Mouse (Mus musculus): Measurements from ENCODE around the gene Cdkn1a. TPM values are rescaled to one million over a fixed set of nuclear protein-coding genes. Genes with fewer than 3 reads are reported as not detected.

Cdkn1a gene
- polyA plus RNA-seq, 1 experiment from 2014 or later: 79.5 TPM

DNA sequence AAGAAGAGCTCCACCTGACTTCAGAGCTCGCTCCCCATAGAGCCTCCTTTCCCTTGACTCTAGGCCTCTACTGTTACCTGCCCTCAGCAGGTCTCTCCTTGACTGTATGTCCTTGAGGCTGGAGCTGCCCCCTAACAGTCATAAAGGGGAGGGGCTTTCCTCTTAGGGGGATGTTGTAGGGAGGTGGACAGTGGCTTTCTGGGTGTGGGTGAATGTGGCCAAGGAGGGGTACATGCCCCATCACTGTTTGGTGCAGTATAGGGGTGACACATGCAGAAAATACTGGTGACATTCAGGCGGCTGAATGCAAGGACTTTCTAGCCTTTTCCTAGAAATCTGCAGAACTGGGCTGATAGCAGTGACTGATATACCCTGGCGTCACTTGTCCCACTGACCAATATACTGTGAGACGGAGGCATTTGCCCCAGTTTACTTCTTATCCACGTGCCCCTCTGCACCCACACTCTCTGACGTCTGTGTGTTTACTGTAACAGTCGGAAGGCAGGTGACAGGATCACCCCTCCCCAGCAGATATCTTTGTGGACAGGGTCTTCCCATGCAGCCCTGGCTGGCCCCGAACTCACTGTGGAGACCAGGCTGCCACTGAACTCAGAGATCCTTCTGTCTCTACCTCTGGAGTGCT, 26.4 kb downstream of the Cdkn1a start:
- H3K27me3 ChIP-seq (ENCODE audit: control insufficient read depth, insufficient read depth, low read length): no peaks in the 10 kb centered on the region
- H3K9me3 ChIP-seq (ENCODE audit: control insufficient read depth, low read length): no peaks in the 10 kb centered on the region
- H3K4me2 ChIP-seq (replicated peaks): no peak overlapping the region
- no peak overlapping the region for H3K4me3 ChIP-seq (replicated peaks; ENCODE audit: low read length)
- DNase-seq (ENCODE audit: low spot score): no peak
- WGBS: 87% methylated on average over 8 of the region's 8 CpGs
- ATAC-seq (ENCODE audit: low FRiP score): no peak
- H3K9ac ChIP-seq: no peak overlapping the region
- H3K4me1 ChIP-seq (replicated peaks; ENCODE audit: control insufficient read depth, insufficient read depth, low read length): no peaks in the 10 kb centered on the region
- H3K36me3 ChIP-seq (replicated peaks; ENCODE audit: control insufficient read depth, insufficient read depth): no peaks in the 10 kb centered on the region
- H3K27ac ChIP-seq: no peak overlapping the region

DNA sequence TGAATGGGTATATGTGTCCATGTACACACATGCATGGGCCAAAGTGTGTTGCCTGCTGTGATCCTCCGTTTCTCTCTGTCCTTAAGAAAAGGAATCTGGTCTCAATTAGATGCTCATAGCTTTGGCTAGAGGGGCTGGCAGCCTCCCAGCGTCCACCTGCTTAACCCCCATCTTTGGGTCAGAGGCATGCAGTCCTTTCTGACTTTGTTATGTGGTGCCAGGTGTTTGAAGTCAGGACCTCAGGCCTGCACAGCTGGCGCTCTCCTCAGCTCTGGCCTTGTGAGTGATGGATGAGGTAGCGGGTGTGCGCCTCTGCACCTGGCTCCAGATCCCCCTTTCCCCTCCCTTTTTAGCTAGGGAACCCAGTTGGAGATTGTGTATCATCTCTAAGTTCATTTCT, 27.3 kb downstream of the Cdkn1a start:
- Histone ChIP-seq H3K4me3 (replicated peaks; ENCODE audit: low read length) (no peak overlapping the region), H3K36me3 (replicated peaks; ENCODE audit: control insufficient read depth, insufficient read depth) (no peaks in the 10 kb centered on the region), H3K27me3 (ENCODE audit: control insufficient read depth, insufficient read depth, low read length) (no peaks in the 10 kb centered on the region), H3K9me3 (ENCODE audit: control insufficient read depth, low read length) (no peaks in the 10 kb centered on the region), H3K4me2 (replicated peaks) (no peak overlapping the region), H3K27ac (no peak overlapping the region), H3K9ac (no peak overlapping the region), H3K4me1 (replicated peaks; ENCODE audit: control insufficient read depth, insufficient read depth, low read length) (no peaks in the 10 kb centered on the region)
- DNase-seq (ENCODE audit: low spot score) (no peak), ATAC-seq (ENCODE audit: low FRiP score) (no peak)
- WGBS: 59% methylated on average over 5 of the region's 5 CpGs

DNA sequence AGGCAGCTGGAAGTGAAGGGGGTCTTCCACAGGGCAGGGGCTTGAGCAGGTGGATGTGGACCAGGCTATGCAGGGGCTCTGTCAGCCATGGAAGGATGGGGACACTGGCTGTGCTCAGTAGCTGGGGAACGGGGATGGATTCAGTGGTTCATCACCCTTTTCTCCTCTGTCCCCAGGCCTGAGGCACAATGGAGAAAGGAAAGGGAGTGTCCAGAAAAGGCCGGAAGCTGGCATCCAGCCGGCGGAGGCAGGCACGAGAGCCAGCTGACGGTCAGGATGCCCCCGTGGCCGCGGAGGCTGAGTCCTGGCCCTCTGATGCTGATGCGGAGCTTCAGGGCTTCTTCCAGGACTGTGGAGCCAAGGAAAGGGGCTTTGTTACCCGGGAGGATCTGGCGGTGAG, 29.9 kb downstream of the Cdkn1a start:
- peak overlapping the region; percentile 20; the same call in 1 of the 2 replicates for H3K9ac ChIP-seq
- no peaks in the 10 kb centered on the region for H3K4me1 ChIP-seq (replicated peaks; ENCODE audit: control insufficient read depth, insufficient read depth, low read length)
- H3K4me3 ChIP-seq (replicated peaks; ENCODE audit: low read length): no peak overlapping the region
- no peaks in the 10 kb centered on the region for H3K27me3 ChIP-seq (ENCODE audit: control insufficient read depth, insufficient read depth, low read length)
- no peaks in the 10 kb centered on the region for H3K36me3 ChIP-seq (replicated peaks; ENCODE audit: control insufficient read depth, insufficient read depth)
- 66% methylated on average over 12 of the region's 12 CpGs for WGBS
- no peak overlapping the region for H3K27ac ChIP-seq
- ATAC-seq (ENCODE audit: low FRiP score): no peak
- H3K4me2 ChIP-seq (replicated peaks): no peak overlapping the region
- no peak for DNase-seq (ENCODE audit: low spot score)
- H3K9me3 ChIP-seq (ENCODE audit: control insufficient read depth, low read length): no peaks in the 10 kb centered on the region

DNA sequence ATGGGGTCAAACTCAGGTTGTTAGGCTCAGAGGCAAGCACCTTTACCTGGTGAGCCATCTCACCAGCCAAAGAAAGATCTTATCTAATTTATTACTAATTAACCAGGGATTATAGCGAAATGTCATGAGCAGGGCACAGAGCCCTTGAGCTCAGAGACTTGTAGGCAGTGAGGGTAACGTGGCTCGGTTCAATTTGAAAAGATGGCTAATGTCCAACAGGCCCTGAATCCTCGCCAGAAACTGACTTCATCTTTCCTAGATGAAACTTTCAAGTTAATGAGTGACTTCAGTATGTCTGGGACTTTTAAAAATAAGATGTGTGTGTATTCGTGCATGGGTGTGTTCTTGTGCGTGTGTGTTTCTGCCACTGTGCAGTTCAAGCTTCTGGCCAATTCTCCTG, 32.0 kb downstream of the Cdkn1a start:
- H3K27ac ChIP-seq: no peak overlapping the region
- H3K9me3 ChIP-seq (ENCODE audit: control insufficient read depth, low read length): no peaks in the 10 kb centered on the region
- no peaks in the 10 kb centered on the region for H3K4me1 ChIP-seq (replicated peaks; ENCODE audit: control insufficient read depth, insufficient read depth, low read length)
- no peak for ATAC-seq (ENCODE audit: low FRiP score)
- no peaks in the 10 kb centered on the region for H3K27me3 ChIP-seq (ENCODE audit: control insufficient read depth, insufficient read depth, low read length)
- DNase-seq (ENCODE audit: low spot score): peak; percentile 31
- WGBS: 79% methylated on average over 6 of the region's 6 CpGs
- H3K9ac ChIP-seq: no peak overlapping the region
- H3K4me3 ChIP-seq (replicated peaks; ENCODE audit: low read length): no peak overlapping the region
- no peaks in the 10 kb centered on the region for H3K36me3 ChIP-seq (replicated peaks; ENCODE audit: control insufficient read depth, insufficient read depth)
- H3K4me2 ChIP-seq (replicated peaks): no peak overlapping the region

DNA sequence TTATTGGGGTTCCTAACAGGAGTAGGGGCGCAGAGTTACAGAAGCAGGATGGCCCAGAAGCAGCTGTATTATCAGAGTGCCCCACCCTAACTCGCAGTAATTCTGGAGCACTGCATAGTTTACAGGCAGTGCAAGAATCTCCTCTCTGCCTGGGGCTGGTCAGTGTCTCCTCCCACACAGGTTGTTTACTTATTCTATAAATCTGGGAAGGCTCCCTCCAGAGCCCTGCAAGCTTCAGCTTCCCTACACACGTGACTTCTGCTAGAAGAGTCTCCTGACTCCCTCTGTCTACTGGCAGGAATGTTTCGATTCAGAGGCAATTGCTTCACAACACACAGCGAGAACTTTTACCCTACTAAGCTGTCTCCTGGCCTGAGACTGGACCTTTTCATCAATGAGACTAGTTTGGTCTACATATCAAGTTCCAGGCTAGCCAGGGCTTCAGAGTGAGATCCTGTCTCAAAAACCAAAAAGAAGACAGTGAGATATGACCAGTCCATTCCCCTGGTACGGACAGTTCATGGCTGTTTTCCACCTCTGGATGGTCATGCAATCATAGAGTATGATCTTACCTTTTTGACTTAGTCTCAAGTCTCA, 32.9 kb downstream of the Cdkn1a start:
- DNase-seq (ENCODE audit: low spot score) (no peak), ATAC-seq (ENCODE audit: low FRiP score) (no peak)
- no peaks in the 10 kb centered on the region for H3K4me1 ChIP-seq (replicated peaks; ENCODE audit: control insufficient read depth, insufficient read depth, low read length)
- 82% methylated on average over 6 of the region's 6 CpGs for WGBS
- no peaks in the 10 kb centered on the region for H3K36me3 ChIP-seq (replicated peaks; ENCODE audit: control insufficient read depth, insufficient read depth)
- H3K27me3 ChIP-seq (ENCODE audit: control insufficient read depth, insufficient read depth, low read length): no peaks in the 10 kb centered on the region
- no peak overlapping the region for H3K9ac ChIP-seq
- no peak overlapping the region for H3K27ac ChIP-seq
- no peak overlapping the region for H3K4me2 ChIP-seq (replicated peaks)
- H3K9me3 ChIP-seq (ENCODE audit: control insufficient read depth, low read length): no peaks in the 10 kb centered on the region
- H3K4me3 ChIP-seq (replicated peaks; ENCODE audit: low read length): no peak overlapping the region

DNA sequence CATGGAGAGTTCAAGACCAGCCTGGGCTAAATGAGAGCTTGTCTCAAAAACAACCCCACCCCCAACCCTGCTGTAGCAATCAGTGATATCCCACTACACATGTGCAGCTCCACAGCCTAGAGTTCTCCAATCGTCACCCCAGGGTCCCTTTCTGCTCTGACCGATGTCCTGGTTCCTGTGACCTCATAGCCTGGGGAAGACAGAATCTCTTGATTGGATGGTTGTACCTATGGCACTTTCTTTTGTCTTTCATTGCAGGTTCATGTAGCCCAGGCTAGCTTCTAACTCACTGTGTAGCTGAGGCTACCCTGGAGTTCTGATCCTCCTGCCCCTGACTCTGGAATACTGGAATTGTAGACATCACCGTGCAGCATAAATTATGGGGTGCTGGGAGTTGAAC, 35.8 kb downstream of the Cdkn1a start:
- no peaks in the 10 kb centered on the region for H3K9me3 ChIP-seq (ENCODE audit: control insufficient read depth, low read length)
- H3K4me2 ChIP-seq (replicated peaks): no peak overlapping the region
- no peaks in the 10 kb centered on the region for H3K4me1 ChIP-seq (replicated peaks; ENCODE audit: control insufficient read depth, insufficient read depth, low read length)
- WGBS: 93% methylated on average over 3 of the region's 3 CpGs
- H3K27me3 ChIP-seq (ENCODE audit: control insufficient read depth, insufficient read depth, low read length): no peaks in the 10 kb centered on the region
- no peak overlapping the region for H3K4me3 ChIP-seq (replicated peaks; ENCODE audit: low read length)
- ATAC-seq (ENCODE audit: low FRiP score) (no peak), DNase-seq (ENCODE audit: low spot score) (no peak)
- no peaks in the 10 kb centered on the region for H3K36me3 ChIP-seq (replicated peaks; ENCODE audit: control insufficient read depth, insufficient read depth)
- no peak overlapping the region for H3K9ac ChIP-seq
- H3K27ac ChIP-seq: no peak overlapping the region

DNA sequence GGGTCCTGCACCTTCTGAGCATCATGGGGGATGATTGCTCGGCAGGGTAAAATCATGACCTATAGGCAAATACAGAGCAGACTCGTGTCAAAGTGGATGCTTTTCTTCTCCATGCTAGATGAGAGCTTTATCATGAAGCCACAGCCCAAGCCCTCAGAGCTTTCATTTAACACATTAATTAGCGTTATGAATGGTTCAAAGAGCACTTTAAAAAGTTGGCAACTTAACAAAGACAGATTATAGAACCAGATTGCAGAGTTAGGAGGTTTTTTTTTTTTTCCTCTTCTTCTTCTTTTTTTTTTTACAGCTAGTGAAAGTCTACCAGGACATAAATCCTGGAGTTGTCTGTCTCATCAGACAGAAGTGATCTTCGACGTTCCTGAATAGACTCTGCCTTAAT, 38.6 kb downstream of the Cdkn1a start:
- WGBS: 46% methylated on average over 5 of the region's 5 CpGs

DNA sequence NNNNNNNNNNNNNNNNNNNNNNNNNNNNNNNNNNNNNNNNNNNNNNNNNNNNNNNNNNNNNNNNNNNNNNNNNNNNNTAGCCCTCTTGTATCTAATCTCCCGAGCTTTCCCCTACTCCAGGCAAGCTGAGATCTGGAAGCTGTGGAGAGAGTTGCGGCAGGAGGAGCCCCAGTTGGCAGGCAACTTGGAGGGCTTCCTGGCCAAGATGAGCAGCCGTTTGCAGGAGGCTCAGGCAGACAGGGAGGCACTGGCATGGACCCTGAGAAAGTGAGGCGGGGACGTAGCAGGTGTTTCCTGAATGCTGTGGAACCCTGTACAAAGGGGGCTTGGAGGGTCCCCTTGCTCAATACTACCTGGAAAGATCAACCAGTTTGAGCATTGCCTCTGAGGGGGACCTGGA, 44.3 kb downstream of the Cdkn1a start:
- no peak overlapping the region for H3K9ac ChIP-seq
- no peak overlapping the region for H3K4me2 ChIP-seq (replicated peaks)
- H3K27ac ChIP-seq: no peak overlapping the region
- H3K4me3 ChIP-seq (replicated peaks; ENCODE audit: low read length): no peak overlapping the region
- ATAC-seq (ENCODE audit: low FRiP score): no peak
- no peaks in the 10 kb centered on the region for H3K36me3 ChIP-seq (replicated peaks; ENCODE audit: control insufficient read depth, insufficient read depth)
- H3K27me3 ChIP-seq (ENCODE audit: control insufficient read depth, insufficient read depth, low read length): no peaks in the 10 kb centered on the region
- H3K4me1 ChIP-seq (replicated peaks; ENCODE audit: control insufficient read depth, insufficient read depth, low read length): no peaks in the 10 kb centered on the region
- H3K9me3 ChIP-seq (ENCODE audit: control insufficient read depth, low read length): no peaks in the 10 kb centered on the region
- no peak for DNase-seq (ENCODE audit: low spot score)
- WGBS: 66% methylated on average over 5 of the region's 5 CpGs

More for the DNA sequence above, 38.6 kb downstream of the Cdkn1a start:
- H3K27ac ChIP-seq: no peak overlapping the region
- no peaks in the 10 kb centered on the region for H3K27me3 ChIP-seq (ENCODE audit: control insufficient read depth, insufficient read depth, low read length)
- no peak overlapping the region for H3K9ac ChIP-seq
- H3K36me3 ChIP-seq (replicated peaks; ENCODE audit: control insufficient read depth, insufficient read depth): no peaks in the 10 kb centered on the region
- H3K9me3 ChIP-seq (ENCODE audit: control insufficient read depth, low read length): no peaks in the 10 kb centered on the region
- no peak overlapping the region for H3K4me2 ChIP-seq (replicated peaks)
- no peak for DNase-seq (ENCODE audit: low spot score)
- H3K4me3 ChIP-seq (replicated peaks; ENCODE audit: low read length): no peak overlapping the region
- no peak for ATAC-seq (ENCODE audit: low FRiP score)
- no peaks in the 10 kb centered on the region for H3K4me1 ChIP-seq (replicated peaks; ENCODE audit: control insufficient read depth, insufficient read depth, low read length)

DNA sequence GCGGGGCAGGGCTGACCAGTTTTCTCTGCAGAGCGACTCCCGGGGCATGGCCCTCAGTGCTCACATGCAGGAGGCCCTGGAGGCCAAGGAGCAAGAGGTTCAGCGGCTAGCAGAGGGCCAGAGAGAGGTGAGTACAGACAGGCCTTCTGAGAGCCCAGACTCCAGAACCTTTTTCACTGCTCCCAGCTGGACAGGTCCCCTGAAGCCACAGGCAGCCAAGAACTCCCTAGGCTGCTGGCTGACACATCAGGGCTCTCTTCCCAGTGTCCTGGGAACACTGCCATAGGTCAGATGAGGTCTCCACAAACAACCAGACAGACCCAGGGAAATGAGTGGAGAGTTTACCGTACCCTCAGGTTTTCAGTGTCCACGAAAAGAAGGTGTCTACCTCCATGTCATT, 45.5 kb downstream of the Cdkn1a start:
- Histone ChIP-seq H3K4me1 (replicated peaks; ENCODE audit: control insufficient read depth, insufficient read depth, low read length) (no peaks in the 10 kb centered on the region), H3K27me3 (ENCODE audit: control insufficient read depth, insufficient read depth, low read length) (no peaks in the 10 kb centered on the region), H3K36me3 (replicated peaks; ENCODE audit: control insufficient read depth, insufficient read depth) (no peaks in the 10 kb centered on the region), H3K4me3 (replicated peaks; ENCODE audit: low read length) (no peak overlapping the region), H3K9ac (no peak overlapping the region), H3K9me3 (ENCODE audit: control insufficient read depth, low read length) (no peaks in the 10 kb centered on the region), H3K27ac (no peak overlapping the region), H3K4me2 (replicated peaks) (no peak overlapping the region)
- DNase-seq (ENCODE audit: low spot score) (no peak), ATAC-seq (ENCODE audit: low FRiP score) (no peak)
- 66% methylated on average over 6 of the region's 6 CpGs for WGBS

DNA sequence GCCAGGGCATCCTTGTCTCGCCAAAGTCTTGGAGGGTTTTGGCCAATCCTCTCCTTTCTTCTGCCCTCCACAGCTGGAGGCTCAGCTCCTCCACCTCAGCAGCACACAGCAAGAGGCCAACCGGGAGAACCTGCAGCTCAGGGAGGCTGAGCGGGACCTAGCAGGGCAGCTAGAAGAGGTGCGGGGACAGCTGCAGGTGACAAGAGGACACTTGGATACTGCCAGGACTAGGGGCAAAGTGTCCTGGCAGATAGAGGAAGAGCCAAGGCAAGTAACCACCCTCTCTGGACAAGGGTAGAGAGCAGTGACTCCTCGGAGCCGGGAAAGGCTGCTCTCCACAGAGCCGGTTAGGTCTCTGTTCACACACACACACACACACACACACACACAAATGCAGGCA, 47.1 kb downstream of the Cdkn1a start:
- DNase-seq (ENCODE audit: low spot score) (no peak), ATAC-seq (ENCODE audit: low FRiP score) (no peak)
- Histone ChIP-seq H3K4me2 (replicated peaks) (no peak overlapping the region), H3K9me3 (ENCODE audit: control insufficient read depth, low read length) (no peaks in the 10 kb centered on the region), H3K4me1 (replicated peaks; ENCODE audit: control insufficient read depth, insufficient read depth, low read length) (no peaks in the 10 kb centered on the region), H3K36me3 (replicated peaks; ENCODE audit: control insufficient read depth, insufficient read depth) (no peaks in the 10 kb centered on the region), H3K4me3 (replicated peaks; ENCODE audit: low read length) (no peak overlapping the region), H3K27me3 (ENCODE audit: control insufficient read depth, insufficient read depth, low read length) (no peaks in the 10 kb centered on the region), H3K27ac (no peak overlapping the region), H3K9ac (no peak overlapping the region)
- WGBS: 87% methylated on average over 7 of the region's 7 CpGs

All from hindbrain, embryonic 14.5 days (tissue).